Mouse (Mus musculus) midbrain, embryonic 14.5 days (tissue): ENCODE measurements around the gene H2al1i. TPM values are rescaled to one million over a fixed set of nuclear protein-coding genes. Genes with fewer than 3 reads are reported as not detected.
"Not testable (repeated sequence)": the region's sequence is repeated elsewhere in the genome, so short reads cannot be mapped to it uniquely, and the experiment has no call there.

Experiments used
- ATAC-seq: fragments of 200-750 bp; cut with Nextera tagmentation; 2 replicates; pipeline ENCODE4 v1.8.0; 2017; ENCODE audit warnings: moderate number of reproducible peaks, moderate library complexity; ENCODE audit not compliant: low FRiP score, low TSS enrichment
- DNase-seq: peaks from one replicate; pipeline ENCODE4 v3.0.0-alpha.2; 2015
- H3K27ac ChIP-seq: fragments of 300-500 bp; sonication (generic); replicated peaks from 2 replicates; pipeline ENCODE4 v1.5.1; 2014; ENCODE audit warnings: mild to moderate bottlenecking, low read depth, low read length, moderate library complexity
- H3K27me3 ChIP-seq: fragments of 300-500 bp; sonication (generic); 2 replicates; pipeline ENCODE4 v1.6.1; 2014; ENCODE audit warnings: low read length, control low read depth, mixed read lengths; ENCODE audit not compliant: control insufficient read depth, insufficient read depth
- H3K36me3 ChIP-seq: fragments of 300-500 bp; sonication (generic); 2 replicates; pipeline ENCODE4 v1.6.1; 2014; ENCODE audit warnings: low read length, control low read depth; ENCODE audit not compliant: control insufficient read depth, insufficient read depth
- H3K4me1 ChIP-seq: fragments of 300-500 bp; sonication (generic); 2 replicates; pipeline ENCODE4 v1.6.1; 2014; ENCODE audit warnings: mild to moderate bottlenecking, antibody characterized with exemption, low read length, control low read depth; ENCODE audit not compliant: control insufficient read depth, insufficient read depth
- H3K4me2 ChIP-seq: fragments of 300-500 bp; sonication (generic); 2 replicates; pipeline ENCODE4 v1.6.1; 2014; ENCODE audit warnings: mild to moderate bottlenecking, low read length, moderate library complexity
- H3K4me3 ChIP-seq: fragments of 300-500 bp; sonication (generic); replicated peaks from 2 replicates; pipeline ENCODE4 v1.5.1; 2014; ENCODE audit warnings: low read depth, low read length
- H3K9ac ChIP-seq: fragments of 300-500 bp; sonication (generic); replicated peaks from 2 replicates; pipeline ENCODE4 v1.6.1; 2014; ENCODE audit warnings: mild to moderate bottlenecking, low read length, moderate library complexity
- H3K9me3 ChIP-seq: fragments of 300-500 bp; sonication (generic); 2 replicates; pipeline ENCODE4 v1.6.1; 2016; ENCODE audit warnings: low read length, control low read depth, mixed read lengths; ENCODE audit not compliant: control insufficient read depth
- WGBS: fragments of 180-500 bp; shearing (Covaris S2); extraction: QIAGEN DNeasy Blood & Tissue Kit; methylation state at CpG from one replicate; pipeline ENCODE4 v1.1.7; 2014; 5-methylcytosine and 5-hydroxymethylcytosine counted together
- polyA plus RNA-seq: library from polyadenylated mRNA; unstranded; fragments of >200 nt; fragmentation: Nextera tagmentation; extraction: Ambion mirVana; gene quantifications from 2 replicates; pipeline ENCODE4 v1.2.1, GENCODE M21; 2014

Gene H2al1i
- polyA plus RNA-seq, 1 experiment from 2014 or later = not detected

DNA sequence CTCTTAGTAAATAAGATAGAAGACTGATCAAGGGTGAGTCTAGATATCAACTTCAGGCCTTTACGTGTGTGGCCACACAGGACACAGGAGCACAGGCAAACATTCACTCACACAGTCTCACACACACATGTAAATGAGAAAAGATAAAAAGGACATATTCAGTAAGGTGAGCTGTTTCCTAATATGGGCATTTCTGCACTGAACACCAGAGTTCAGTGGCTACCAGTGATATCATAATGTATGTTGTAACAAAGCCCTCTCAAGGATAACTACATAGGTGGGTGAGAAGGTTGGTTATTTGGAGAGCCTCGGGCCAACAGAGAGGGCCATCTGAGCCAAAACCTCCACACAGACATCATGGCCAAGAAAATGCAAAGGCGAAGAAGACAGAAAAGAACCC, 12.8 kb upstream of the H2al1i start, which contains the start of gene H2al1e:
TSS of gene H2al1e (plus strand) at position 301 of the 400 bp plus-strand sequence.
- DNase-seq, H3K4me1 ChIP-seq, H3K27ac ChIP-seq, ATAC-seq, H3K4me2 ChIP-seq, H3K27me3 ChIP-seq, H3K36me3 ChIP-seq, H3K4me3 ChIP-seq, H3K9me3 ChIP-seq, H3K9ac ChIP-seq: not testable (repeated sequence)
- WGBS = no CpG with 5 or more reads among the region's 3 CpGs

DNA sequence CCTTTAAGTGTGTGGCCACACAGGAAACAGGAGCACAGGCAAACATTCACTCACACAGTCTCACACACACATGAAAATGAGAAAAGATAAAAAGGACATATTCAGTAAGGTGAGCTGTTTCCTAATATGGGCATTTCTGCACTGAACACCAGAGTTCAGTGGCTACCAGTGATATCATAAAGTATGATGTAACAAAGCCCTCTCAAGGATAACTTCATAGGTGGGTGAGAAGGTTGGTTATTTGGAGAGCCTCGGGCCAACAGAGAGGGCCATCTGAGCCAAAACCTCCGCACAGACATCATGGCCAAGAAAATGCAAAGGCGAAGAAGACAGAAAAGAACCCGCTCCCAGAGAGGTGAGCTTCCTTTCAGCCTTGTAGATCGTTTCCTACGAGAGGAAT, 9.6 kb upstream of the H2al1i start, which contains the start of gene H2al1f:
TSS of gene H2al1f (plus strand) at position 301 of the 400 bp plus-strand sequence.
- not testable (repeated sequence) for ATAC-seq, H3K27me3 ChIP-seq, H3K4me3 ChIP-seq, H3K4me2 ChIP-seq, H3K27ac ChIP-seq, DNase-seq, H3K9ac ChIP-seq, H3K9me3 ChIP-seq, H3K4me1 ChIP-seq, H3K36me3 ChIP-seq
- no CpG with 5 or more reads among the region's 6 CpGs for WGBS

DNA sequence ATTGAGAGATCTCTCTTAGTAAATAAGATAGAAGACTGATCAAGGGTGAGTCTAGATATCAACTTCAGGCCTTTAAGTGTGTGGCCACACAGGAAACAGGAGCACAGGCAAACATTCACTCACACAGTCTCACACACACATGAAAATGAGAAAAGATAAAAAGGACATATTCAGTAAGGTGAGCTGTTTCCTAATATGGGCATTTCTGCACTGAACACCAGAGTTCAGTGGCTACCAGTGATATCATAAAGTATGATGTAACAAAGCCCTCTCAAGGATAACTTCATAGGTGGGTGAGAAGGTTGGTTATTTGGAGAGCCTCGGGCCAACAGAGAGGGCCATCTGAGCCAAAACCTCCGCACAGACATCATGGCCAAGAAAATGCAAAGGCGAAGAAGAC, 6.5 kb upstream of the H2al1i start, which contains the start of gene H2al1g:
TSS of gene H2al1g (plus strand) at position 301 of the 400 bp plus-strand sequence.
- not testable (repeated sequence) for H3K27ac ChIP-seq, H3K9me3 ChIP-seq, H3K4me3 ChIP-seq, H3K4me1 ChIP-seq, DNase-seq, H3K27me3 ChIP-seq, H3K9ac ChIP-seq, H3K4me2 ChIP-seq, H3K36me3 ChIP-seq, ATAC-seq
- no CpG with 5 or more reads among the region's 3 CpGs for WGBS

DNA sequence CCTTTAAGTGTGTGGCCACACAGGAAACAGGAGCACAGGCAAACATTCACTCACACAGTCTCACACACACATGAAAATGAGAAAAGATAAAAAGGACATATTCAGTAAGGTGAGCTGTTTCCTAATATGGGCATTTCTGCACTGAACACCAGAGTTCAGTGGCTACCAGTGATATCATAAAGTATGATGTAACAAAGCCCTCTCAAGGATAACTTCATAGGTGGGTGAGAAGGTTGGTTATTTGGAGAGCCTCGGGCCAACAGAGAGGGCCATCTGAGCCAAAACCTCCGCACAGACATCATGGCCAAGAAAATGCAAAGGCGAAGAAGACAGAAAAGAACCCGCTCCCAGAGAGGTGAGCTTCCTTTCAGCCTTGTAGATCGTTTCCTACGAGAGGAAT, 3.3 kb upstream of the H2al1i start, which contains the start of gene H2al1h:
TSS of gene H2al1h (plus strand) at position 301 of the 400 bp plus-strand sequence.
- H3K9me3 ChIP-seq, H3K9ac ChIP-seq, H3K36me3 ChIP-seq, H3K27me3 ChIP-seq, ATAC-seq, H3K27ac ChIP-seq, DNase-seq, H3K4me1 ChIP-seq, H3K4me2 ChIP-seq, H3K4me3 ChIP-seq: not testable (repeated sequence)
- no CpG with 5 or more reads among the region's 6 CpGs for WGBS

DNA sequence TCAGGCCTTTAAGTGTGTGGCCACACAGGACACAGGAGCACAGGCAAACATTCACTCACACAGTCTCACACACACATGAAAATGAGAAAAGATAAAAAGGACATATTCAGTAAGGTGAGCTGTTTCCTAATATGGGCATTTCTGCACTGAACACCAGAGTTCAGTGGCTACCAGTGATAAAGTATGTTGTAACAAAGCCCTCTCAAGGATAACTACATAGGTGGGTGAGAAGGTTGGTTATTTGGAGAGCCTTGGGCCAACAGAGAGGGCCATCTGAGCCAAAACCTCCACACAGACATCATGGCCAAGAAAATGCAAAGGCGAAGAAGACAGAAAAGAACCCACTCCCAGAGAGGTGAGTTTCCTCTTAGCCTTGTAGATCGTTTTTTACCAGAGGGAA, 3.1 kb downstream of the H2al1i start, which contains the start of gene H2al1j:
TSS of gene H2al1j (plus strand) at position 301 of the 400 bp plus-strand sequence.
- not testable (repeated sequence) for H3K36me3 ChIP-seq, ATAC-seq, DNase-seq, H3K4me1 ChIP-seq, H3K4me2 ChIP-seq, H3K9ac ChIP-seq, H3K27ac ChIP-seq, H3K4me3 ChIP-seq, H3K9me3 ChIP-seq, H3K27me3 ChIP-seq
- 88% methylated on average over 2 of the region's 2 CpGs for WGBS

DNA sequence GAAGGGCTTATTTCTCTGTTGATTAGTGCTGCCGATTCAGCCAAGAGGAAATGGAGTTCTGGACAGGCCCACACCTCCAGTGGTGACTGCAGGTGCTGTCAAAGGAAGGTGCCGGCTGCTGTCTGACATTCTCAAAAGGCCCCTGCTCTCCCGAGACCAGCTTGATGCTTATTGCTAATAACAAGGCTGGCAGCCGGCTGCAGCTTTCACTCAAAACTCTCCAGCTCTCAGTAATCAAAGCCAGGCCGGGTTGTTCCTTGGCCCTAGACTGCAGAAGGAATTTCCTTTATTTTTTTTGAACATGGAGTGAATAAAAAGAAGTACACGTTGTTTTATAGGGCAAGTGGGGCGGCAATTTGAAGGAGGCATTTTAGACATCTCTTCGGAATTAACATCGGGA, 21.3 kb downstream of the H2al1i start:
- Histone ChIP-seq H3K27me3 (no peaks in the 10 kb centered on the region), H3K4me1 (no peaks in the 10 kb centered on the region), H3K36me3 (no peaks in the 10 kb centered on the region), H3K4me3 (no peak overlapping the region), H3K4me2 (no peak overlapping the region), H3K27ac (no peak overlapping the region), H3K9ac (no peak overlapping the region), H3K9me3 (no peaks in the 10 kb centered on the region)
- ATAC-seq = no peak
- DNase-seq = peak; percentile 45
- WGBS = 65% methylated on average over 9 of the region's 9 CpGs

DNA sequence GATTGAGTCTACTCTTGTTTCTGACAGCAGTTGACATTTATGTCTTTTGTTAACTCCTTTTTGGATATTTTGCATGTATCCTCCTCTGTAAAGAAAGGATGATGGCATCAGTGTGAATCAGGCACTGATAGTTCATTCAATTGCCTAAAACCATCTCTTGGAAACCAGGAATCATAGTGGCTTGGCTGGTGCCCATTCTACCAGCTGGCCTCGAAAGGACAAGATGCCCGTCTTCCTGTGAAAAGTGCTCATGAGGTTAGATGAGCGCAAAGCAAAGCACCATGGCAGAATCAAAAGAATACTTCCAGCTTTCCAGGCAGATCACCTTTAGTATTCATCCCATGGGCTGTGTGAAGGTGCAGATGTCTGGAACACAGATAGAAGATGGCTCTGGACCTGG, 22.3 kb downstream of the H2al1i start:
- no peaks in the 10 kb centered on the region for H3K36me3 ChIP-seq
- H3K27ac ChIP-seq = no peak overlapping the region
- H3K4me1 ChIP-seq = no peaks in the 10 kb centered on the region
- H3K4me2 ChIP-seq = no peak overlapping the region
- ATAC-seq (no peak), DNase-seq (no peak)
- no peak overlapping the region for H3K9ac ChIP-seq
- H3K9me3 ChIP-seq = no peaks in the 10 kb centered on the region
- H3K4me3 ChIP-seq = no peak overlapping the region
- WGBS = 88% methylated on average over 3 of the region's 3 CpGs
- H3K27me3 ChIP-seq = no peaks in the 10 kb centered on the region

DNA sequence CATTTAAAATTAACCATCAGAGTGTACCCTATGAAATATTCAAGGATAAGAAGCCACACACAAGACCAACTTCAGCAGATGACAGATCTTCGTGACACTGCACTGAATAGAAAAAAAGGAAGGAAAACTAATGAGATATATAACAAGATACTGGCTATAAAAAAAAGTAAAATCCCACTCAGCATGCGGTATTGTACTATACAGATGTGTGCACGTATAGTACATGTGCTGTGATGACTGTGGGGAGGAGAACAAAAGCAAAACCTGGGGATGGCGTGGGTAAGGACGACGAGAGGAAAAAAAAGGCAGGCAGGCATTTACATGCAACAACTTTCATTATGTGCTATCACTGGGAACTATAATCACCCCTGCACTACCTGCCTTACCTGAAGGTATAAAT, 36.4 kb downstream of the H2al1i start:
- DNase-seq (no peak), ATAC-seq (no peak)
- WGBS = 78% methylated on average over 6 of the region's 6 CpGs
- H3K4me1 ChIP-seq = no peaks in the 10 kb centered on the region
- H3K27ac ChIP-seq = no peak overlapping the region
- no peaks in the 10 kb centered on the region for H3K36me3 ChIP-seq
- no peak overlapping the region for H3K4me2 ChIP-seq
- H3K9ac ChIP-seq = no peak overlapping the region
- no peak overlapping the region for H3K4me3 ChIP-seq
- H3K9me3 ChIP-seq = no peaks in the 10 kb centered on the region
- H3K27me3 ChIP-seq = no peaks in the 10 kb centered on the region

DNA sequence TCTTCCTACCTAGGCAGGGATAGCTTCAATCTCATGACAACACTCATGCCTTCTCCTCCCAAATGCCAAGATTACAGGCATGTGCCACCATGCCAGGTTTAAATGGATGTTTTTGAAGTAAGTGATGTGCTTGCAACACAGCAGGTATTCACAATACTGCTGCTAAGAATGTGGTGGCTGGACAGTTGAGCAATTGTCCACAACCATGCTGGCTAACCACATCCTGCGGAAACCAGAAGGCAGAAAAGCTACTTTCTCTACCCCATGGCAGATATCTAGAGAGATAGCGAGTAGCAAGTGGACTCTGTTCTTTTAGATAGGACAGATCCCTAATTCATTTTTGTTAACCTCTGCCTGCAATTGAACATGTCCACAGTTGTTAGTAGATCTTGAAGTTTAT, 36.8 kb downstream of the H2al1i start:
- no peak overlapping the region for H3K9ac ChIP-seq
- H3K9me3 ChIP-seq = no peaks in the 10 kb centered on the region
- ATAC-seq (no peak), DNase-seq (no peak)
- H3K4me1 ChIP-seq = no peaks in the 10 kb centered on the region
- no peak overlapping the region for H3K27ac ChIP-seq
- H3K4me3 ChIP-seq = no peak overlapping the region
- H3K4me2 ChIP-seq = no peak overlapping the region
- H3K27me3 ChIP-seq = no peaks in the 10 kb centered on the region
- 95% methylated on average over 2 of the region's 2 CpGs for WGBS
- no peaks in the 10 kb centered on the region for H3K36me3 ChIP-seq
